Mouse (Mus musculus) limb, embryonic 14.5 days (tissue): Measurements from ENCODE around the gene Mpp2. TPM values are rescaled to one million over a fixed set of nuclear protein-coding genes. Genes with fewer than 3 reads are reported as not detected.

ENCODE experiments used
- ATAC-seq: fragments of 200-750 bp; cut with Nextera tagmentation; 2 replicates; pipeline ENCODE4 v1.8.0; 2017; ENCODE audit warnings: low read depth, moderate number of reproducible peaks, moderate TSS enrichment; ENCODE audit not compliant: low FRiP score
- DNase-seq: peaks from one replicate; pipeline ENCODE4 v3.0.0-alpha.2; 2015; ENCODE audit warnings: low spot score
- H3K27ac ChIP-seq: fragments of 300-500 bp; sonication (generic); replicated peaks from 2 replicates; pipeline ENCODE4 v1.5.1; 2014; ENCODE audit warnings: low read depth, mild to moderate bottlenecking, low read length, moderate library complexity, mixed read lengths
- H3K27me3 ChIP-seq: fragments of 300-500 bp; sonication (generic); 2 replicates; pipeline ENCODE4 v1.6.1; 2014; ENCODE audit warnings: low read length, mixed read lengths; ENCODE audit not compliant: control insufficient read depth, insufficient read depth
- H3K36me3 ChIP-seq: fragments of 300-500 bp; sonication (generic); 2 replicates; pipeline ENCODE4 v1.6.1; 2014; ENCODE audit warnings: mild to moderate bottlenecking, low read length, moderate library complexity, mixed read lengths; ENCODE audit not compliant: control insufficient read depth, insufficient read depth
- H3K4me1 ChIP-seq: fragments of 300-500 bp; sonication (generic); 2 replicates; pipeline ENCODE4 v1.6.1; 2014; ENCODE audit warnings: antibody characterized with exemption, low read length, mixed read lengths; ENCODE audit not compliant: control insufficient read depth, insufficient read depth
- H3K4me2 ChIP-seq: fragments of 300-500 bp; sonication (generic); replicated peaks from 2 replicates; pipeline ENCODE4 v1.6.1; 2014; ENCODE audit warnings: low read depth, mild to moderate bottlenecking, low read length, moderate library complexity; ENCODE audit not compliant: severe bottlenecking
- H3K4me3 ChIP-seq: fragments of 300-500 bp; sonication (generic); replicated peaks from 2 replicates; pipeline ENCODE4 v1.5.1; 2014; ENCODE audit warnings: low read length
- H3K9ac ChIP-seq: fragments of 300-500 bp; sonication (generic); 2 replicates; pipeline ENCODE4 v1.6.1; 2014; ENCODE audit warnings: mild to moderate bottlenecking, low read depth, low read length, moderate library complexity; ENCODE audit not compliant: severe bottlenecking
- H3K9me3 ChIP-seq: fragments of 300-500 bp; sonication (generic); 2 replicates; pipeline ENCODE4 v1.6.1; 2016; ENCODE audit warnings: low read length; ENCODE audit not compliant: control insufficient read depth
- POLR2A ChIP-seq: fragments of 200-500 bp; IDR thresholded peaks from 2 replicates; pipeline ENCODE4 v1.8.0; 2012; ENCODE audit warnings: inconsistent platforms, mild to moderate bottlenecking, moderate library complexity, borderline replicate concordance; ENCODE audit not compliant: insufficient read depth, insufficient read length; ENCODE audit errors: extremely low read depth
- WGBS: fragments of 180-500 bp; shearing (Covaris S2); extraction: QIAGEN DNeasy Blood & Tissue Kit; methylation state at CpG from one replicate; pipeline ENCODE4 v1.1.7; 2014; 5-methylcytosine and 5-hydroxymethylcytosine counted together
- polyA plus RNA-seq, 2 experiments: library from polyadenylated mRNA; depleted of rRNA in 1 of 2; stranded (reverse) in 1 of 2; unstranded in 1 of 2; fragments of >200 nt; fragmentation: Nextera tagmentation in 1 of 2; extraction: Ambion mirVana in 1 of 2; gene quantifications; 2 replicates each; pipeline versions ENCODE4 v1.2.1 to v1.2.3; 2012 to 2014

Gene Mpp2
- polyA plus RNA-seq, 2 experiments: 6.6 to 20.5 TPM

DNA sequence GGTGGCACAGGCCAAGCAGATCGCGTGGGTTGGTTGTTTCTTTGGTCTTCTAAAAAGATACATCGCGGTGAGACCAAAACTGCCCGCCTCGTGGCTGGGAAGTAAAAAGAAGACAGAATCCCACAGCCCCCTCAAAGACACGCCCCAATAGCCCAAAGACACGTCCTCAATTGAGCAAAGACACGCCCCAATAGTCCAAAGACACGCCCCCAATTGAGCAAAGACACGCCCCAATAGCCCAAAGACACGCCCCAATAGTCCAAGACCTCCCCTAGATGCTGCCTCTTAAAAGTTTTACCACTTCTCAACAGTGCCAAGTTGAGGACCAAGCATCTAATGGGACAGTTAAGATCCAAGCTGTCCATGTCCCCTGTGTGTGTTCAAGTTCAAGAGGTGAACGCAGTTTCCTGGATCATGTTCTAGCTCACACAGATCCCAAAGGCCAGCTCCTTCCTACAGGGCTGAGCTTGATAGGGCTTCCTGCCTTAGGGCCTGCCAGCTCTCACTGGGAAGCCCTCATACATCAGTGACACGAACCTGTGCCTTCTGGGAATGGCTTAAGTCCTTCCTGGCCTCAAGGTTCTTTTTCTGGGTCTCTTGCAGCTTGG is 38.3 kb downstream of the Mpp2 start:
- Histone ChIP-seq H3K4me1 (no peaks in the 10 kb centered on the region), H3K36me3 (no peaks in the 10 kb centered on the region), H3K27me3 (no peaks in the 10 kb centered on the region), H3K9me3 (0 out of 2 replicates have a peak, but pooled peaks cover 9% of the 10 kb centered on the region), H3K4me3 (no peak overlapping the region), H3K9ac (no peak overlapping the region), H3K4me2 (no peak overlapping the region), H3K27ac (no peak overlapping the region)
- ATAC-seq (no peak), DNase-seq (no peak)
- WGBS: 59% methylated on average over 14 of the region's 14 CpGs
- TF ChIP-seq POLR2A: no peak

GRCm38 (mm10) chr11:102046607-102047006 is 41.7 kb downstream of the Mpp2 start:
- H3K4me2 ChIP-seq: no peak overlapping the region
- H3K36me3 ChIP-seq: no peaks in the 10 kb centered on the region
- H3K4me1 ChIP-seq: no peaks in the 10 kb centered on the region
- 0 out of 2 replicates have a peak, but pooled peaks cover 9% of the 10 kb centered on the region for H3K9me3 ChIP-seq
- DNase-seq (no peak), ATAC-seq (no peak)
- H3K27ac ChIP-seq: no peak overlapping the region
- H3K9ac ChIP-seq: no peak overlapping the region
- H3K27me3 ChIP-seq: no peaks in the 10 kb centered on the region
- no peak for TF ChIP-seq POLR2A
- 83% methylated on average over 9 of the region's 9 CpGs for WGBS
- no peak overlapping the region for H3K4me3 ChIP-seq

- H3K9ac ChIP-seq: no peak overlapping the region
Observed at GRCm38 (mm10) chr11:102044691-102045212, 43.6 kb downstream of the Mpp2 start.

GRCm38 (mm10) chr11:102043381-102043780 is 44.9 kb downstream of the Mpp2 start:
- no peak for ATAC-seq
- 83% methylated on average over 6 of the region's 6 CpGs for WGBS
- no peaks in the 10 kb centered on the region for H3K4me1 ChIP-seq

More at GRCm38 (mm10) chr11:102044691-102045212, 43.6 kb downstream of the Mpp2 start:
- Histone ChIP-seq H3K4me1 (no peaks in the 10 kb centered on the region), H3K4me3 (no peak overlapping the region), H3K27me3 (no peaks in the 10 kb centered on the region), H3K9me3 (0 out of 2 replicates have a peak, but pooled peaks cover 9% of the 10 kb centered on the region), H3K27ac (no peak overlapping the region), H3K4me2 (no peak overlapping the region), H3K36me3 (no peaks in the 10 kb centered on the region)
- WGBS: 73% methylated on average over 7 of the region's 7 CpGs
- DNase-seq (no peak), ATAC-seq (no peak)
- no peak for TF ChIP-seq POLR2A

GRCm38 (mm10) chr11:102042971-102043370 is 45.3 kb downstream of the Mpp2 start:
- Histone ChIP-seq H3K4me2 (no peak overlapping the region), H3K36me3 (no peaks in the 10 kb centered on the region), H3K4me1 (no peaks in the 10 kb centered on the region), H3K9ac (no peak overlapping the region), H3K27me3 (no peaks in the 10 kb centered on the region), H3K4me3 (no peak overlapping the region), H3K9me3 (0 out of 2 replicates have a peak, but pooled peaks cover 9% of the 10 kb centered on the region), H3K27ac (no peak overlapping the region)
- WGBS: 88% methylated on average over 13 of the region's 14 CpGs
- ATAC-seq (no peak), DNase-seq (no peak)
- TF ChIP-seq POLR2A: no peak

More at GRCm38 (mm10) chr11:102043381-102043780, 44.9 kb downstream of the Mpp2 start:
- H3K9me3 ChIP-seq: 0 out of 2 replicates have a peak, but pooled peaks cover 9% of the 10 kb centered on the region
- no peak overlapping the region for H3K27ac ChIP-seq
- no peaks in the 10 kb centered on the region for H3K36me3 ChIP-seq
- no peak overlapping the region for H3K9ac ChIP-seq
- no peak for DNase-seq
- no peak overlapping the region for H3K4me3 ChIP-seq
- no peaks in the 10 kb centered on the region for H3K27me3 ChIP-seq
- TF ChIP-seq POLR2A: no peak
- H3K4me2 ChIP-seq: no peak overlapping the region
